Mouse (Mus musculus): ENCODE data around the gene Zfp935. TPM values are rescaled to one million over a fixed set of nuclear protein-coding genes. Genes with fewer than 3 reads are reported as not detected.
A peak's percentile ranks its signal among the peaks of the same experiment; 100 is the strongest.
"Not testable (repeated sequence)": the region's sequence is repeated elsewhere in the genome, so short reads cannot be mapped to it uniquely, and the experiment has no call there.

Gene Zfp935
- under 1 TPM in 1 of 2 experiments, not detected in 1; 0.79 TPM for total RNA-seq (2021)

DNA sequence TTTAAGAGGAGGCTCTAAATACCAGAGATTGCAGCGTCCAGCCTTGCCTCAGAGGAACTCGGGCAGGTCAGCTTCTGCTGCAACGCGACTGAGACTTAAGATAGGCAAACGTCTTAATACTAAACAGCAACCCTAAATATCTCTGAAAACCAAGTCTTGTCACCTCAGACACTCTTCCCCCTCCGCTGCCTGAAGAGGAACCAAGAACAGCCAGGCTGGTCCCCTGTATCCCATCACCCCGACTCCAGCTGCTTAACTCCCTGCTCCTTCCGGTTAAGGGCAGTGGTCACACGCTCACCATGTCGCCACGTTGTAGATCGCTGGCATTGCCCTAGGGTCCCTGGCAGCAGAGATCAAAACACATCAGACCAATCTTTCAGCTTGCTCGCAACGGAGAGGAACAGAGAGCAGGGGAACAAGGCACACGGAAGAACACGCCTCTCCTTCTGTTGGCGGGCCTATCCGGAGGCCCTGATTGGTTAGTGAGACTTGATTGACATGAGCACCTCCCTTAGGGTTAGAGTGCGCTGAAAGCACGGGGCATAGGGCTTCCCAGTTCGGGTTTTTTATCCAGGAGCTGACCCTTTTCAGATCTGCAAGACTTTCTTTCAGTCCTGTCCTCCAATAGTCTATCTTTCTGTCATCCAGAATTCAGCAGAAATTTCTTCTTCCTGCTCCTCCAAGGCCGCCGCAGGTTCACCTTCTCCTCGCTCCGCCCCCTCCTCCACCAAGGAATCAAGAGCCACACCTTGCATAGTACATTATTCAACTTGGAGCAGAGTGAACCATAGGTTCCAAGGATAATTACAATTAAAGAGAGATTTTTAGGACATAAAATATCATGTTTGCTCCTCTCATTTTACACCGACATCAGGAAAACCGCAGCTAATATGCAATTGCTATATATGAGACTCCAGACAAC, at the start of gene Zfp935:
TSS of gene Zfp935 (minus strand) at position 323 of the 922 bp plus-strand sequence.
- DNase-seq (ENCODE audit: extremely low spot score in 1 of 2, low spot score in 2 of 2), result peak; percentile 50 to 59
- intact Hi-C loops (cut with DNase I), result not testable (repeated sequence)

DNA sequence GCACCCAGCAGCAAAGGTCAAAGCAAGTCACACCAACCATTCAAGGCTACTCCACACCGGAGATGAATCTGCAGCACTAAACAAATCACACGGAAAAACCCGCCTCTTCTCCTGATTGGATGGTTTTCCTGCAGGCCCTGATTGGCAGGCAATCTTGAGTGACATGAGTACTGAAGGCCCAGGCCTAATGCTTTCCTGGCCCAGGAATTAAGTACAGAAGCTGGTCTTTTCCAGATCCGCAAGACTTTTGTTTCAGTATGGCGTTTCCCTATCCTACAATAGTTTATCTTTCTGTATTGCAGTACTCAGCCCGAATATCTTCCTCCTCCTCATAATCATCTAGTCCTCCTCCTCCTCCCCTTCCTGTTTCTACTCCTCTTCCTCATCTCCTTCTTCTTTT, 12.8 kb upstream of the Zfp935 start, which contains the start of gene Zfp934:
TSS of gene Zfp934 (minus strand) at position 101 of the 400 bp plus-strand sequence.
- DNase-seq (ENCODE audit: extremely low spot score in 1 of 2, low spot score in 2 of 2), result not testable (repeated sequence)

DNA sequence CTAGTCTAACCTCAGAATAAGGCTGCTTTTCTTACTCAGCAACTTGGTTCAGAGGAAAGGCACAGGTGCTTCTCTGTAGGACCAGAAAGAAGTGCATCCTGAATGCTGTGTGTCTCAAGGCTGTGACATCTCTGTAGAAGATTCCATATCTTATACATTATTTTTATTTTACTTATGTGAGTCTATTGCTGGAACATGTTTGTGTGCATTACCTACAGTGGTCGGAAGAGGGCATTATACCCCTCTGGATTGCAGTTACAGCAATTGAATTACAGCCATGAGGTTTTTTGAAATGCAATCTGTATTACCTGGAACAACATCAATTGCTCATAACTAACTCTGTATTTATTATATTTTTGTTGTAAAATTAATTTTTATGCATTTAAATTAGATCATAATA, 3.4 kb upstream of the Zfp935 start:
- peak in 1 of 2 experiments; percentile 15 for DNase-seq (ENCODE audit: extremely low spot score in 1 of 2, low spot score in 2 of 2)
- intact Hi-C loops (cut with DNase I), result not testable (repeated sequence)

More for the DNA sequence above, 12.8 kb upstream of the Zfp935 start, which contains the start of gene Zfp934:
- intact Hi-C loops (cut with DNase I), result not testable (repeated sequence)

DNA sequence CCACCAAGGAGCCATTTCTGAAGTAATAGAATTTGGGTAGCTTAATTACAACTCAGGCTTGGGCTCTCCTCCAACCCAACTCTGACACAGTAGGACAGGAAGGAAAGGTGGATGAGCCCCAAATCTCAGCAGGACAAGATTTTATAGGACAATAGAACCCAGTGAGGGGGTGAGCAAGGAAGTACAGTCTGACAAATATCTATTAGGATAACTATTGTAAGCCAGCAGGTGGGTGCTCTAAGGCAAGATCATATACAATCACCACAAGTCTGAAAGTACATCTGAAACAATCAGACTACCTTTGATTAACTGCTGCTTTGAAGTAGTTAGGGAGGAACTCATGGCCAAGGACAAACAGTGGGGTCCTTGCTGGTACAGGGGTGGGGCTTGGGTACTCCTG, 28.2 kb downstream of the Zfp935 start:
- DNase-seq (ENCODE audit: extremely low spot score in 1 of 2, low spot score in 2 of 2); intact Hi-C loops (cut with DNase I): not testable (repeated sequence)

DNA sequence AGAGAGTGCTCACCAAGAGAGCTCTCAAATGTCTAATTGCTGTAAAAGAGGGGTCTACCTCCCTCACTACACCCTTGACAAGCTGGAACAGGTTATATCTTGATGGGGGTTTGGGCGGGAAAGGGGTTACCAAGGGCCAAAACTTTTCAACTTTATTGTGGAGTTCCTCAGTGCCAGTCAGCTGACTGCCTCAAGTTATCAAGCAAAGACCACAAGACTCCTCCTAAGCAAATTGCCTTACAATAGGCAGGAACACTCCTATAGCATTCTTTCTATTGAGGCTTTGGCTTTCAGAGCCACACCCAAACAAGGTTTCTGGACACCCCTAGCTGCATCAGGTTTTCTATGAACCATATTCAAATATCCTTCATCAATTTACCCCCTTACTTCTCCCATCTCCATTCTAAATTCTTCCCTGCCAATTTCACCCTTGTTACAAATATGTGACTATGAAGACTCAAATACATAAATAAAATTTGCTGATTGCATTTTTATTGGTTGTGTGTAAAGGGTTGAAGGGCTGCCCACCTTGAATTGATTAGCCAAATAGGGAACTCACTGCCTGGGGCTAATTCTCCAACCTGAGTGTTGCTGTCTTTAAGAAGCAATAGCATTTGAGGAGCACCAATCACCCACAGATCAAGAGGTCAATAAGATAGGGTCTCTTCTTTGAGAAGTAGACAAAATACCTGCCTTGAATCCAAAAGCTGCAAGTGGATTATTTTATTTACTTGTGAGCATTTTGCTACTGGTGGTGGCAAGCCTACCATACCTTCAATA, 47.5 kb downstream of the Zfp935 start:
- DNase-seq (ENCODE audit: extremely low spot score in 1 of 2, low spot score in 2 of 2); intact Hi-C loops (cut with DNase I): not testable (repeated sequence)

DNA sequence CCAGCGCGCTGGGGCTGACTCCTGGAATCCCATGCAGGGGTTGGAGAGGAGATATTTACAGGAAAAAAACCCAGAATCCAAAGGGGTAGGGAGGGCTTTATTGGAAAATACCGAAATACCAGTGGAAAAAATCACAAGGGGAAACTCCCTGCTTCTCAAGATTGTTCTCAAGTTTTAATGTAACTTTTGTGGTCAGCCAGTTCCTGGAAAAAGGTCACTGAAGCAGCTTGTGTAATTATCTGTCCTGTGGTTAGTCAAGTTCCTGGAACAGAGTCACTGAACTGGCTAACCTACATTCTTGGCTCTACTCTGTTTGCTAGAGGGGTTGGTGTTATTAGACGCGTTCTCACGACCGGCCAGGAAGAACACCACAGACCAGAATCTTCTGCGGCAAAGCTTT, 85.7 kb downstream of the Zfp935 start:
- DNase-seq (ENCODE audit: extremely low spot score in 1 of 2, low spot score in 2 of 2); intact Hi-C loops (cut with DNase I): not testable (repeated sequence)

DNA sequence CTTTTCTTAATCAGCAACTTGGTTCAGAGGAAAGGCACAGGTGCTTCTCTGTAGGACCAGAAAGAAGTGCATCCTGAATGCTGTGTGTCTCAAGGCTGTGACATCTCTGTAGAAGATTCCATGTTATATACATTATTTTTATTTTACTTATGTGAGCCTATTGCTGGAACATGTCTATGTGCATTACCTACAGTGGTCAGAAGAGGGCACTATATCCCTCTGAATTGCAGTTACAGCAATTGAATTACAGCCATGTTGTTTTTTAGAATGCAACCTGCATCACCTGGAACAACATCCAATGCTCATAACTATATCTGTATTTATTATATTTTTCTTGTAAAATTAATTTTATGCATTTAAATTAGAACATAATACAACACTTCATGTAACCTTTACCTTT, 88.4 kb downstream of the Zfp935 start:
- intact Hi-C loops (cut with DNase I), result not testable (repeated sequence)
- peak in 1 of 2 experiments; percentile 9 for DNase-seq (ENCODE audit: extremely low spot score in 1 of 2, low spot score in 2 of 2)

DNA sequence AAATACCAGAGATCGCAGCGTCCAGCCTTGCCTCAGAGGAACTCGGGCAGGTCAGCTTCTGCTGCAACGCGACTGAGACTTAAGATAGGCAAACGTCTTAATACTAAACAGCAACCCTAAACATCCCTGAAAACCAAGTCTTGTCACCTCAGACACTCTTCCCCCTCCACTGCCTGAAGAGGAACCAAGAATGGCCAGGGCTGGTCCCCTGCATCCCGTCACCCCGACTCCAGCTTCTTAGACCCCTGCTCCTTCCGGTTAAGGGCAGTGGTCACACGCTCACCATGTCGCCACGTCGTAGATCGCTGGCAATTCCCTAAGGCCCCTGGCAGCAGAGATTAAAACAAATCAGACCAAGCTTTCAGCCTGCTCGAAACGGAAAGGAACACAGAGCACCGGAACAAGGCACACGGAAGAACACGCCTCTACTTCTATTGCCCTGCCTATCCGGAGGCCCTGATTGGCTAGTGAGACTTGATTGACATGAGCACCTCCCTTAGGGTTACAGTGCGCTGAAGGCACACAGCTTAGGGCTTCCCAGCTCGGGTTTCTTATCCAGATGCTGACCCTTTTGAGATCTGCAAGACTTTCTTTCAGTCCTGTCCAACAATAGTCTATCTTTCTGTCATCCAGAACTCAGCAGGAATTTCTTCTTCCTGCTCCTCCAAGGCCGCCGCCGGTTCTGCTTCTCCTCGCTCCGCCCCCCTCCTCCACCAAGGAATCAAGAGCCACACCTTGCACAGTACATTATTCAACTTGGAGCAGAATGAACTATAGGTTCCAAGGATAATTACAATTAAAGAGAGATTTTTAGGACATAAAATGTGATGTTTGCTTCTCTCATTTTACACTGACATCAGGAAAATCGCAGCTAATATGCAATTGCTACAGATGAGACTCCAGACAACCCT, 91.6 kb downstream of the Zfp935 start, which contains the start of gene Gm49359:
TSS of gene Gm49359 (minus strand) at position 409 of the 911 bp plus-strand sequence.
- intact Hi-C loops (cut with DNase I), result not testable (repeated sequence)
- peak; percentile 88 to 91 for DNase-seq (ENCODE audit: extremely low spot score in 1 of 2, low spot score in 2 of 2)

Small RNA genes lying within 50 kb of the gene (microRNA-seq; reads per million reads assigned to microRNA genes)
- not detected for gene Gm22256

Other genes starting within 250 kb of the Zfp935 start
- gene Gm3604, start 175.3 kb downstream of the Zfp935 start, total RNA-seq (2021), result 1 to 10 TPM; 1.7 TPM
- gene Gm49359, start 91.7 kb downstream of the Zfp935 start, total RNA-seq (2021), result 10 to 100 TPM; 13.0 to 14.0 TPM
- gene Zfp934, start 12.7 kb upstream of the Zfp935 start, total RNA-seq (2021), result 1 to 10 TPM; 6.3 to 6.8 TPM
- 1 to 10 TPM; 3.3 to 3.5 TPM for gene 6720489N17Rik, start 65.7 kb upstream of the Zfp935 start, total RNA-seq (2021)
- gene Platr25, start 202.2 kb upstream of the Zfp935 start, total RNA-seq (2021), result 10 to 100 TPM in 1 of 2 experiments, 1 to 10 TPM in 1; 9.9 to 10.0 TPM
- 1 to 10 TPM; 4.0 to 7.6 TPM for gene Gm5141, start 227.3 kb upstream of the Zfp935 start, total RNA-seq (2021)